In the genomic region with DNA sequence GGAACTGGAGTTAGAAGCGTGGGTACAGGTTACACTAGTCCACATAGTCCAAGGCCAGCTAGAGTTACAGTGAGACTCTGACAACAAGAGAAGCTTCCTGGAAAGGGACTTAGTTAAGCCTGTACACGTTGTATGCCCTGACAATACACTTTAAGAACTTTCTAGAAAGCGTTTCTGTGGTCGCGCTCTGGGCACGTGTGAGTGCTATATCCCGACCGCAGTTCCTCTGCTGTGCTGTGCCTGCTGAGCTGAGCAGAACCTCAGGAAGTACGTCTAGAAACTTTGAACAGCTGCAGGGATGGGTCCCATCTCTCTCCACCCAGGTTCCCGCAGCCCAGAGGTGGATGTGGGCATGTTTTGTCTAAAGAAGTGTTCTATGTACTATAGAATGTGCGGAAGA, we compare ENCODE assay signal across 15 mouse cellular contexts. TPM values are rescaled to one million over a fixed set of nuclear protein-coding genes. Genes with fewer than 3 reads are reported as not detected.
DNase-seq lines count a peak whose midpoint lies in the region.
"Had no signal": no experiment of that assay in that cellular context is flagged by ENCODE, and none has a peak within 500 bp of the region (broad histone marks: within the 10 kb centered on the region; RNA-seq: fewer than 3 reads in every experiment).

No protein-coding gene starts in this region.

- peak; percentile 40 for DNase-seq in CD4-positive, CD25-positive, alpha-beta regulatory T cell, adult 2 months (ENCODE audit: low read depth, low spot score)
- peak; percentile 35 to 57 for DNase-seq in CD8-positive naive resting alpha-beta T cell, adult 2 months (ENCODE audit: low read depth in 2 of 2, low spot score in 2 of 2)
- peak; percentile 77 for DNase-seq in naive thymus-derived CD4-positive, alpha-beta T cell, adult 2 months (ENCODE audit: low read depth)
- DNase-seq in thymus, postnatal 25 days: peak; percentile 49
- DNase-seq in frontal cortex, adult 2 months (ENCODE audit: extremely low spot score in 1 of 2, low spot score in 1 of 2): no peak
- no peak for DNase-seq in urinary bladder, postnatal 10 days (ENCODE audit: low spot score)
- no peak for DNase-seq in heart, postnatal 4 days
- no peak for DNase-seq in right cerebral cortex, postnatal 25 days
- DNase-seq: adrenal gland, postnatal 10 days; cerebellum, adult 11-12 months; cerebellum, adult 9-10 months; cerebellum, postnatal 25 days; gastrocnemius, postnatal 36 days; heart, adult 11 months; heart, postnatal 36 days had no signal

RNA-seq across cellular contexts. Expression of a gene that starts 47.8 kb away (rescaled TPM):
- 3.3 and 3.7 TPM in 2 replicates for polyA plus RNA-seq in frontal cortex, adult 2 months (2012; rRNA removed)
- total RNA-seq in heart, postnatal 4 days (2021): 100 to 1,000 TPM; 101 to 102 TPM

Comparison
In these comparisons a context has a peak if more than half of its experiments do, and no peak if none do; other contexts are left out.
1. DNase-seq: peak in CD4-positive, CD25-positive, alpha-beta regulatory T cell, adult 2 months (single experiment), CD8-positive naive resting alpha-beta T cell, adult 2 months (2 of 2), naive thymus-derived CD4-positive, alpha-beta T cell, adult 2 months (single experiment) and thymus, postnatal 25 days (single experiment); none in frontal cortex, adult 2 months (0 of 2), urinary bladder, postnatal 10 days (single experiment), heart, postnatal 4 days (single experiment) and right cerebral cortex, postnatal 25 days (single experiment).